Mouse (Mus musculus): ENCODE results near the gene Armc7.
"Not testable (repeated sequence)": the region's sequence is repeated elsewhere in the genome, so short reads cannot be mapped to it uniquely, and the experiment has no call there.

The Armc7 gene

GRCm38 (mm10) chr11:115491356-115492083, 16.1 kb downstream of the Armc7 start, which contains the start of gene Nt5c:
Nt5c (minus strand) TSS chr11:115491862.
- peak; percentile 87 for DNase-seq (ENCODE audit: low read depth)

GRCm38 (mm10) chr11:115492387-115492786, 16.9 kb downstream of the Armc7 start:
- DNase-seq (ENCODE audit: low read depth), result no peak

- DNase-seq (ENCODE audit: low read depth), result not testable (repeated sequence)
Observed at GRCm38 (mm10) chr11:115496559-115496958, 21.1 kb downstream of the Armc7 start.

GRCm38 (mm10) chr11:115502636-115503035, 27.2 kb downstream of the Armc7 start:
- DNase-seq (ENCODE audit: low read depth), result no peak

- no peak for DNase-seq (ENCODE audit: low read depth)
Observed at GRCm38 (mm10) chr11:115506586-115506985, 31.1 kb downstream of the Armc7 start.

GRCm38 (mm10) chr11:115508061-115508460, 32.6 kb downstream of the Armc7 start:
- no peak for DNase-seq (ENCODE audit: low read depth)

GRCm38 (mm10) chr11:115509773-115510506, 34.5 kb downstream of the Armc7 start:
- peak; percentile 24 for DNase-seq (ENCODE audit: low read depth)

- no peak for DNase-seq (ENCODE audit: low read depth)
Observed at GRCm38 (mm10) chr11:115510507-115510888, 35.0 kb downstream of the Armc7 start.

GRCm38 (mm10) chr11:115511121-115511520, 35.7 kb downstream of the Armc7 start:
- DNase-seq (ENCODE audit: low read depth), result no peak

GRCm38 (mm10) chr11:115512004-115512403, 36.5 kb downstream of the Armc7 start:
- no peak for DNase-seq (ENCODE audit: low read depth)

- DNase-seq (ENCODE audit: low read depth), result peak; percentile 16
Observed at GRCm38 (mm10) chr11:115512407-115513183, 37.1 kb downstream of the Armc7 start.

GRCm38 (mm10) chr11:115513271-115514237, 38.1 kb downstream of the Armc7 start:
- DNase-seq (ENCODE audit: low read depth), result peak; percentile 43

- peak; percentile 97 for DNase-seq (ENCODE audit: low read depth)
Observed at GRCm38 (mm10) chr11:115514238-115514663, 38.8 kb downstream of the Armc7 start, which contains the start of gene Jpt1. Jpt1 (minus strand) TSS chr11:115514387.

GRCm38 (mm10) chr11:115515021-115515420, 39.6 kb downstream of the Armc7 start:
- DNase-seq (ENCODE audit: low read depth), result no peak

GRCm38 (mm10) chr11:115516942-115517341, 41.5 kb downstream of the Armc7 start:
- DNase-seq (ENCODE audit: low read depth), result no peak

- no peak for DNase-seq (ENCODE audit: low read depth)
Observed at GRCm38 (mm10) chr11:115518693-115519092, 43.2 kb downstream of the Armc7 start.

- DNase-seq (ENCODE audit: low read depth), result no peak
Observed at GRCm38 (mm10) chr11:115519581-115519980, 44.1 kb downstream of the Armc7 start.

GRCm38 (mm10) chr11:115520218-115520617, 44.8 kb downstream of the Armc7 start:
- no peak for DNase-seq (ENCODE audit: low read depth)

- DNase-seq (ENCODE audit: low read depth), result no peak
Observed at GRCm38 (mm10) chr11:115521080-115521479, 45.6 kb downstream of the Armc7 start.

GRCm38 (mm10) chr11:115522238-115522637, 46.8 kb downstream of the Armc7 start:
- no peak for DNase-seq (ENCODE audit: low read depth)

GRCm38 (mm10) chr11:115522703-115523102, 47.2 kb downstream of the Armc7 start:
- DNase-seq (ENCODE audit: low read depth), result no peak
